Mouse (Mus musculus) heart, adult 2 months (tissue): ENCODE results near the gene Atp2a2.

Source experiments
- CTCF ChIP-seq: fragments of 200-600 bp; IDR thresholded peaks from 2 replicates; pipeline ENCODE4 v1.8.1; 2022; ENCODE audit warnings: antibody characterized with exemption, mild to moderate bottlenecking, moderate library complexity
- EP300 ChIP-seq: fragments of 200-500 bp; IDR thresholded peaks from 2 replicates; pipeline ENCODE4 v1.6.1; 2011; ENCODE audit warnings: low read depth, low read length, control low read depth; ENCODE audit not compliant: insufficient read depth

GRCm38 (mm10) chr5:122525238-122525931, 23.4 kb upstream of the Atp2a2 start:
- no peak for TF ChIP-seq CTCF
- TF ChIP-seq EP300 = no peak
